ENCODE assay signal across 18 mouse cellular contexts in the genomic region with DNA sequence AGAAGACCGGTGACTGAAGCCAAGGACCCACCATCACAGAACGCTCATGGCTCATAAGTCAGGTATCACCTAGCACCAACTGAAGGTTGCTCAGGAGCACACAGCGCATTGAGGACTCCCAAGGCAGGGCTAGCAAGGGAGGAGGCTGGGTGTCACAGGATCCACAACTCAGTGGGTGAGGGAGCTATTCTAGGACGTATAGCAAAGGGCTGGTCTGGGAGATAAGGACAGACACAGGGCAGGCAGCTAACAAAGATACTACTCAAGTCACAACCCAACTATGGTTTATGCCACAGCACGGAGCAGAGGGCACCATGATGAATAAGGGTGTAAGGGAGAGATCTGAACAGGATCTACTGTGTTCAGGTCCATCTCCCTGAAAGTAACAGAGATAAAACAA. TPM values are rescaled to one million over a fixed set of nuclear protein-coding genes. Genes with fewer than 3 reads are reported as not detected.
DNase-seq lines count a peak whose midpoint lies in the region; ATAC-seq and TF ChIP-seq lines count a peak whose summit lies in the region.
"Had no signal": no experiment of that assay in that cellular context is flagged by ENCODE, and none has a peak within 500 bp of the region (broad histone marks: within the 10 kb centered on the region; RNA-seq: fewer than 3 reads in every experiment).

No protein-coding gene starts in this region.

- H3K9ac ChIP-seq in embryonic facial prominence, embryonic 14.5 days (ENCODE audit: low read depth, low read length), result peak overlapping the region; percentile 5; the same call in 1 of the 2 replicates
- H3K9ac ChIP-seq in liver, embryonic 15.5 days, result peak overlapping the region; percentile 33
- no peak overlapping the region for H3K9ac ChIP-seq in neural tube, embryonic 15.5 days (replicated peaks)
- H3K9ac ChIP-seq: forebrain, embryonic 15.5 days; heart, embryonic 15.5 days; limb, embryonic 13.5 days; midbrain, embryonic 15.5 days had no signal

- TF ChIP-seq CTCF in G1E (IDR thresholded peaks at IDR 0.05; ENCODE audit: low read depth, low read length), result no peak

- ATAC-seq in embryonic facial prominence, embryonic 14.5 days (ENCODE audit: low read depth), result no peak
- ATAC-seq in G1E (ENCODE audit: extremely low read depth, insufficient number of reproducible peaks, low FRiP score, poor library complexity, severe bottlenecking), result peak; percentile 82
- peak; percentile 90 for ATAC-seq in liver, embryonic 15.5 days (ENCODE audit: insufficient read depth)
- ATAC-seq in neural tube, embryonic 15.5 days (ENCODE audit: low FRiP score), result no peak
- ATAC-seq: forebrain, embryonic 15.5 days; inflammation-experienced regulatory T-cells, adult 6 months; midbrain, embryonic 15.5 days had no signal

- H3K9me3 ChIP-seq in embryonic facial prominence, embryonic 14.5 days (ENCODE audit: control insufficient read depth, low read length), result no peaks in the 10 kb centered on the region
- H3K9me3 ChIP-seq in embryonic facial prominence, embryonic 10.5 days, result no peaks in the 10 kb centered on the region
- H3K9me3 ChIP-seq in G1E (replicated peaks), result no peaks in the 10 kb centered on the region
- H3K9me3 ChIP-seq in erythroblast, embryonic 14.5 days (ENCODE audit: control insufficient read depth, low read length), result peaks cover 6% of the 10 kb centered on the region; the same call in 1 of the 2 replicates
- no peaks in the 10 kb centered on the region for H3K9me3 ChIP-seq in liver, embryonic 15.5 days (replicated peaks)
- H3K9me3 ChIP-seq in neural tube, embryonic 15.5 days (replicated peaks), result no peaks in the 10 kb centered on the region
- H3K9me3 ChIP-seq: forebrain, embryonic 15.5 days; heart, embryonic 15.5 days; limb, embryonic 13.5 days; midbrain, embryonic 15.5 days had no signal

- no peak overlapping the region for H3K4me2 ChIP-seq in embryonic facial prominence, embryonic 14.5 days (ENCODE audit: low read depth, low read length)
- peak overlapping the region; percentile 47 for H3K4me2 ChIP-seq in liver, embryonic 15.5 days
- no peak overlapping the region for H3K4me2 ChIP-seq in neural tube, embryonic 15.5 days
- H3K4me2 ChIP-seq: forebrain, embryonic 15.5 days; heart, embryonic 15.5 days; limb, embryonic 13.5 days; midbrain, embryonic 15.5 days had no signal

- H3K36me3 ChIP-seq in embryonic facial prominence, embryonic 14.5 days (ENCODE audit: control insufficient read depth, insufficient read depth, low read length), result peaks cover 75% of the 10 kb centered on the region
- H3K36me3 ChIP-seq in embryonic facial prominence, embryonic 10.5 days (replicated peaks), result peaks cover 89% of the 10 kb centered on the region
- peaks cover 82% of the 10 kb centered on the region for H3K36me3 ChIP-seq in G1E (replicated peaks)
- H3K36me3 ChIP-seq in erythroblast, embryonic 14.5 days (ENCODE audit: control insufficient read depth), result peaks cover 97% of the 10 kb centered on the region
- peaks cover 93% of the 10 kb centered on the region for H3K36me3 ChIP-seq in liver, embryonic 15.5 days (replicated peaks)
- peaks cover 40% of the 10 kb centered on the region for H3K36me3 ChIP-seq in neural tube, embryonic 15.5 days

- H3K27ac ChIP-seq in embryonic facial prominence, embryonic 14.5 days (replicated peaks; ENCODE audit: low read depth, low read length), result no peak overlapping the region
- H3K27ac ChIP-seq in embryonic facial prominence, embryonic 10.5 days (replicated peaks), result no peak overlapping the region
- peak overlapping the region; percentile 91 for H3K27ac ChIP-seq in liver, embryonic 15.5 days (replicated peaks)
- H3K27ac ChIP-seq in neural tube, embryonic 15.5 days (replicated peaks), result no peak overlapping the region
- H3K27ac ChIP-seq: forebrain, embryonic 15.5 days; heart, embryonic 15.5 days; kidney, postnatal 0 days; layer of hippocampus, adult 2 months; limb, embryonic 13.5 days; midbrain, embryonic 15.5 days had no signal

- H3K27me3 ChIP-seq in embryonic facial prominence, embryonic 14.5 days (replicated peaks; ENCODE audit: control insufficient read depth, insufficient read depth, low read length), result no peaks in the 10 kb centered on the region
- no peaks in the 10 kb centered on the region for H3K27me3 ChIP-seq in embryonic facial prominence, embryonic 10.5 days (replicated peaks; ENCODE audit: low read depth, poor library complexity, severe bottlenecking)
- H3K27me3 ChIP-seq in G1E (ENCODE audit: insufficient read depth, low read length), result no peaks in the 10 kb centered on the region
- no peaks in the 10 kb centered on the region; the same call in 1 of the 2 replicates for H3K27me3 ChIP-seq in erythroblast, embryonic 14.5 days (ENCODE audit: control insufficient read depth)
- H3K27me3 ChIP-seq in liver, embryonic 15.5 days, result no peaks in the 10 kb centered on the region
- no peaks in the 10 kb centered on the region for H3K27me3 ChIP-seq in neural tube, embryonic 15.5 days (replicated peaks)
- H3K27me3 ChIP-seq: forebrain, embryonic 15.5 days; heart, embryonic 15.5 days; limb, embryonic 13.5 days; midbrain, embryonic 15.5 days had no signal

- WGBS in embryonic facial prominence, embryonic 14.5 days, result 92% methylated on average over 5 of the region's 5 CpGs
- 93% methylated on average over 5 of the region's 5 CpGs for WGBS in embryonic facial prominence, embryonic 10.5 days
- 32% methylated on average over 5 of the region's 5 CpGs for WGBS in liver, embryonic 15.5 days (ENCODE audit: insufficient replicate concordance)
- 96% methylated on average over 5 of the region's 5 CpGs for WGBS in neural tube, embryonic 15.5 days

- H3K4me1 ChIP-seq in embryonic facial prominence, embryonic 14.5 days (ENCODE audit: control insufficient read depth, insufficient read depth, low read length), result no peaks in the 10 kb centered on the region
- peaks cover 4% of the 10 kb centered on the region for H3K4me1 ChIP-seq in embryonic facial prominence, embryonic 10.5 days
- H3K4me1 ChIP-seq in G1E (ENCODE audit: insufficient read depth, low read depth, low read length), result peaks cover 82% of the 10 kb centered on the region
- peaks cover 82% of the 10 kb centered on the region for H3K4me1 ChIP-seq in erythroblast, embryonic 14.5 days (ENCODE audit: control insufficient read depth)
- H3K4me1 ChIP-seq in liver, embryonic 15.5 days (replicated peaks), result peaks cover 70% of the 10 kb centered on the region
- peaks cover 4% of the 10 kb centered on the region; the same call in 1 of the 2 replicates for H3K4me1 ChIP-seq in neural tube, embryonic 15.5 days
- H3K4me1 ChIP-seq: limb, embryonic 13.5 days had no signal

- no peak overlapping the region for H3K4me3 ChIP-seq in embryonic facial prominence, embryonic 14.5 days (ENCODE audit: low read depth, low read length)
- H3K4me3 ChIP-seq in embryonic facial prominence, embryonic 10.5 days, result no peak overlapping the region
- H3K4me3 ChIP-seq in G1E (ENCODE audit: low read depth, low read length), result no peak overlapping the region; the same call in 1 of the 2 replicates
- peak overlapping the region; percentile 47 for H3K4me3 ChIP-seq in erythroblast, embryonic 14.5 days (replicated peaks)
- peak overlapping the region; percentile 10; the same call in 1 of the 2 replicates for H3K4me3 ChIP-seq in liver, embryonic 15.5 days (replicated peaks)
- no peak overlapping the region for H3K4me3 ChIP-seq in neural tube, embryonic 15.5 days (replicated peaks)
- H3K4me3 ChIP-seq: forebrain, embryonic 15.5 days; heart, embryonic 15.5 days; layer of hippocampus, adult 2 months; limb, embryonic 13.5 days; midbrain, embryonic 15.5 days had no signal

- DNase-seq in embryonic facial prominence, embryonic 14.5 days (ENCODE audit: low spot score), result no peak
- DNase-seq in embryonic facial prominence, embryonic 10.5 days (ENCODE audit: low spot score), result no peak
- no peak for DNase-seq in G1E (ENCODE audit: low spot score)
- no peak for DNase-seq in yolk sac, embryonic 10.5 days (ENCODE audit: low spot score)
- DNase-seq in layer of hippocampus, postnatal 10 days (ENCODE audit: low spot score in 2 of 2), result no peak
- DNase-seq: cerebellum, adult 11-12 months; lung, postnatal 14 days; right cerebral cortex, postnatal 4 days had no signal

RNA-seq across cellular contexts. Expression of gene Tedc2, which starts 5.2 kb away (rescaled TPM):
- 9.2 and 9.9 TPM in 2 replicates for polyA plus RNA-seq in embryonic facial prominence, embryonic 14.5 days (2014; fragmentation: Nextera tagmentation; extraction: Ambion mirVana)
- polyA plus RNA-seq in embryonic facial prominence, embryonic 10.5 days (2016; fragmentation: Nextera tagmentation; extraction: Ambion mirVana), result 23.0 and 24.8 TPM in 2 replicates
- total RNA-seq in G1E (2014; fragmentation: Nextera tagmentation), result 22.8 and 41.7 TPM in 2 replicates
- total RNA-seq in G1E (2017), result 38.3 and 46.5 TPM in 2 replicates
- polyA plus RNA-seq in G1E (2012), result 47.0 and 55.1 TPM in 2 replicates
- 5.8 and 7.7 TPM in 2 replicates for polyA plus RNA-seq in erythroblast, embryonic 14.5 days (2012)
- polyA plus RNA-seq in liver, embryonic 15.5 days (2015; fragmentation: Nextera tagmentation; extraction: Ambion mirVana), result 8.2 and 9.6 TPM in 2 replicates
- 8.8 and 10.7 TPM in 2 replicates for polyA plus RNA-seq in neural tube, embryonic 15.5 days (2015; fragmentation: Nextera tagmentation; extraction: Ambion mirVana)
- 10 to 100 TPM in 1 of 2 experiments, 1 to 10 TPM in 1; 9.1 to 13.0 TPM for total RNA-seq in layer of hippocampus, postnatal 10 days (2021)

RNA-seq across cellular contexts. Expression of gene Ntn3, which starts 16.5 kb away (rescaled TPM):
- 9.6 and 10.7 TPM in 2 replicates for polyA plus RNA-seq in embryonic facial prominence, embryonic 14.5 days (2014; fragmentation: Nextera tagmentation; extraction: Ambion mirVana)
- polyA plus RNA-seq in embryonic facial prominence, embryonic 10.5 days (2016; fragmentation: Nextera tagmentation; extraction: Ambion mirVana), result 5.0 and 7.3 TPM in 2 replicates
- total RNA-seq in G1E (2014; fragmentation: Nextera tagmentation) (3.8 and 3.9 TPM in 2 replicates), G1E (2017) (1.5 and 2.1 TPM in 2 replicates)
- 1.6 and 1.8 TPM in 2 replicates for polyA plus RNA-seq in G1E (2012)
- 0.36 and 0.47 TPM in 2 replicates for polyA plus RNA-seq in erythroblast, embryonic 14.5 days (2012)
- 1.1 and 1.2 TPM in 2 replicates for polyA plus RNA-seq in liver, embryonic 15.5 days (2015; fragmentation: Nextera tagmentation; extraction: Ambion mirVana)
- polyA plus RNA-seq in neural tube, embryonic 15.5 days (2015; fragmentation: Nextera tagmentation; extraction: Ambion mirVana), result 5.9 and 6.0 TPM in 2 replicates
- total RNA-seq in layer of hippocampus, postnatal 10 days (2021), result 10 to 100 TPM; 13.5 to 14.4 TPM
- polyA plus RNA-seq: inflammation-experienced regulatory T-cells, adult 6 months had no signal

RNA-seq across cellular contexts. Expression of gene Tbc1d24, which starts 20.5 kb away (rescaled TPM):
- 4.6 and 6.4 TPM in 2 replicates for polyA plus RNA-seq in embryonic facial prominence, embryonic 14.5 days (2014; fragmentation: Nextera tagmentation; extraction: Ambion mirVana)
- 6.0 and 6.1 TPM in 2 replicates for polyA plus RNA-seq in embryonic facial prominence, embryonic 10.5 days (2016; fragmentation: Nextera tagmentation; extraction: Ambion mirVana)
- 94.0 and 120 TPM in 2 replicates for total RNA-seq in G1E (2014; fragmentation: Nextera tagmentation)
- 57.9 and 59.1 TPM in 2 replicates for total RNA-seq in G1E (2017)
- polyA plus RNA-seq in G1E (2012), result 14.6 and 23.4 TPM in 2 replicates
- polyA plus RNA-seq in erythroblast, embryonic 14.5 days (2012), result 0.44 and 0.61 TPM in 2 replicates
- 6.6 and 7.9 TPM in 2 replicates for polyA plus RNA-seq in liver, embryonic 15.5 days (2015; fragmentation: Nextera tagmentation; extraction: Ambion mirVana)
- polyA plus RNA-seq in neural tube, embryonic 15.5 days (2015; fragmentation: Nextera tagmentation; extraction: Ambion mirVana), result 21.0 and 24.0 TPM in 2 replicates
- total RNA-seq in layer of hippocampus, postnatal 10 days (2021), result 10 to 100 TPM; 77.7 to 87.8 TPM

RNA-seq across cellular contexts. Expression of gene Ccnf, which starts 25.4 kb away (rescaled TPM):
- 42.2 and 48.1 TPM in 2 replicates for polyA plus RNA-seq in embryonic facial prominence, embryonic 14.5 days (2014; fragmentation: Nextera tagmentation; extraction: Ambion mirVana)
- polyA plus RNA-seq in embryonic facial prominence, embryonic 10.5 days (2016; fragmentation: Nextera tagmentation; extraction: Ambion mirVana), result 113 and 122 TPM in 2 replicates
- total RNA-seq in G1E (2014; fragmentation: Nextera tagmentation), result 65.0 and 73.4 TPM in 2 replicates
- 59.1 and 65.1 TPM in 2 replicates for total RNA-seq in G1E (2017)
- polyA plus RNA-seq in G1E (2012), result 87.0 and 87.6 TPM in 2 replicates
- polyA plus RNA-seq in erythroblast, embryonic 14.5 days (2012), result 14.4 and 15.8 TPM in 2 replicates
- 71.5 and 75.6 TPM in 2 replicates for polyA plus RNA-seq in liver, embryonic 15.5 days (2015; fragmentation: Nextera tagmentation; extraction: Ambion mirVana)
- 13.4 and 26.3 TPM in 2 replicates for polyA plus RNA-seq in neural tube, embryonic 15.5 days (2015; fragmentation: Nextera tagmentation; extraction: Ambion mirVana)
- 1 to 10 TPM; 7.4 to 7.9 TPM for total RNA-seq in layer of hippocampus, postnatal 10 days (2021)

RNA-seq across cellular contexts. Expression of gene Atp6v0c, which starts 56.3 kb away (rescaled TPM):
- polyA plus RNA-seq in embryonic facial prominence, embryonic 14.5 days (2014; fragmentation: Nextera tagmentation; extraction: Ambion mirVana), result 573 and 574 TPM in 2 replicates
- polyA plus RNA-seq in embryonic facial prominence, embryonic 10.5 days (2016; fragmentation: Nextera tagmentation; extraction: Ambion mirVana), result 422 and 435 TPM in 2 replicates
- 126 and 189 TPM in 2 replicates for total RNA-seq in G1E (2014; fragmentation: Nextera tagmentation)
- total RNA-seq in G1E (2017), result 61.1 and 65.5 TPM in 2 replicates
- 209 and 285 TPM in 2 replicates for polyA plus RNA-seq in G1E (2012)
- polyA plus RNA-seq in erythroblast, embryonic 14.5 days (2012), result 65.8 and 80.2 TPM in 2 replicates
- 362 and 405 TPM in 2 replicates for polyA plus RNA-seq in liver, embryonic 15.5 days (2015; fragmentation: Nextera tagmentation; extraction: Ambion mirVana)
- polyA plus RNA-seq in neural tube, embryonic 15.5 days (2015; fragmentation: Nextera tagmentation; extraction: Ambion mirVana), result 1,457 and 1,659 TPM in 2 replicates
- total RNA-seq in layer of hippocampus, postnatal 10 days (2021), result 1,000 to 10,000 TPM; 1,281 to 1,362 TPM

Comparison
In these comparisons a context has a peak if more than half of its experiments do, and no peak if none do; other contexts are left out.
1. ATAC-seq: peak in G1E (single experiment) and liver, embryonic 15.5 days (single experiment); none in embryonic facial prominence, embryonic 14.5 days (single experiment) and neural tube, embryonic 15.5 days (single experiment).
2. H3K4me3 ChIP-seq: peak in erythroblast, embryonic 14.5 days (single experiment) and liver, embryonic 15.5 days (single experiment); none in embryonic facial prominence, embryonic 14.5 days (single experiment), embryonic facial prominence, embryonic 10.5 days (single experiment), G1E (single experiment) and neural tube, embryonic 15.5 days (single experiment).